Mouse (Mus musculus): ENCODE measurements at regions not wholly inside any gene's neighbourhood (a gene's known extent, or its start where the extent isn't known, plus 50 kb on each side); places are given as distances from the start of the nearest gene placed in this dataset.

GRCm38 (mm10) chr1:41810318-41810964, 885.1 kb upstream of the Pou3f3 start:
- DNase-seq (ENCODE audit: inconsistent age in 2 of 2, low spot score in 1 of 2): peak; percentile 41 to 72

DNA sequence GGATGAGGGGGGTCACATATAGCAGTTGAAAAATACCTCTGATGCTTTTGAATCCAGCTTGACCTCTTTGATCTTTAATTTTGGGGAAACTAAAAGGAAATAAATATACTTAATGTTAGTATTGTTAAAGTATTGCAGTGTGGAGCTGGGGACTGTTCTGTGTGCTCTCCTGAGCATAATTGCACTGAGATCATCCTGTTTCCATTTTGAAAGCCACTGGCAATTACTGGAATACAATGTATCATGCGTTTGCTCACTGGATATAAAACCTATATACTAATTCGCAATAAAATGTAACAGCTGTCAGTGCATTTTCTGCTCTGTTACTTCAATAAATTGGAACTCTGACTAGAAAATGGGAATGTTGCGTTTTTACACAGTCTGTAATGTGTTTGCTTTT, 884.4 kb upstream of the Pou3f3 start:
- DNase-seq (ENCODE audit: inconsistent age in 2 of 2, low spot score in 1 of 2): no peak

GRCm38 (mm10) chr1:41812071-41812470, 883.5 kb upstream of the Pou3f3 start:
- DNase-seq (ENCODE audit: inconsistent age in 2 of 2, low spot score in 1 of 2): no peak

DNA sequence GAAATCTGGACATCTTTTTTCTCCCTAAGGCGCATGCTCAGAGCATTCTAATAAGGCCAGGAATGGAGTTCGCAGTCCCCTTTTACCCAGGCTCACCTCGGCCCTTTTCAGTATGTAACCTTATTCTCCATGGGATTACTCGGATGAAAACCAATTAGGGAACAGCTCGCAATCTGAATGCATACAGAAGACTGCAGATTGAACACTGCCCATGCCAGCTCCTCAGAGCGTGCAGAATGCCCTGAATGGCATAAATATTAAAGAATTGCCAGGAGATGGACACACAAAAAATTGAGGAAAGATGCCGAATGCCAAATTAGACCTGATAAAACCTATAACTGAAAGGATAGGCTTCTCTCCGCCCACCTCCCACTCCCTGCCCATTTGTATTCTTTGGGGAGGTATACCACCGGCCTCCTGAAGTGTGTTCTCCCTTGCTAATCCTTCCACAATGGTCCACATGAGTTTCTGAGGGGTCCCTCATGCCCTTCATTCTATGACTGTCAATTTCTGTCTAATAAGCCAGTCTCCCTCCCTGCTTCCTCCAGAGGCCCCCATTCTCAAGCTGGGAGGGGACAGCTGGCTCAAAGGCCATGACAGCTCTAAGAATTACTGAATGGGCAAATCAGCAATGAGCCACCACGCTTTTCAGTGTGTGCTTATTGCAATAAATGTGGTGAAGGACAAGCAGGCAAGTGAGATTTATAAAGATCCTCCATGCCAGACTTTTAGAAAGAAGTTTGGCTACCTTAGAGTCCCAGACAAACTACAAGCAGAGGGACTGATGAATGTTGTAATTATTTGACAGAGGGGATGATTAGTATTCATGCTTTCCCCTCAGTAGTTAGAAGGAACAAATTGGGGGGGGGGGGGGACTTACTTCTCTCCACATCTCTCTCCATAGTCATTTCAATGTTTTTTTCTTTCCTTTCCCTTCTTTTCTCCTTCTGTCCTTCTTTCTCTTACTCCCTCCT, 881.2 kb upstream of the Pou3f3 start:
- no peak for DNase-seq (ENCODE audit: inconsistent age in 2 of 2, low spot score in 1 of 2)

DNA sequence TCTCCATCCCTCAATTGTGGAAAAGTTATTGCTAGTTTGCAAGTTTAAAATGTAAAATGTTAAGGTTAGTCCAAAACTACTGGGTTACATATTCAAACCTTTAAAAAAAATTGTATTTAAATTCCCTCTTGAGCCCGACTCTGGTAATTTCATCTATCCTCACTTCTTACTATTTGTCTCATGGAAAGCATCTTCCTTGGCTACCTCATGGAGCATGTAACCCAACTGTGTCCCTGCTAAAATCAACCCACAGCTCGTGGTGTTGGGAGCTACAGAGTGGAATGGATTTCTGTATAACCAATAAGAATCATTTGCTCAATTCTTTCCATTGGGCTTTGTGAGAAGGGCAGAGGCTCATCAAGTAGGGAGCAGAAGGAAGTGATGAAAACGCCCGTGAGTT, 880.5 kb upstream of the Pou3f3 start:
- DNase-seq (ENCODE audit: inconsistent age in 2 of 2, low spot score in 1 of 2): no peak

- no peak for DNase-seq (ENCODE audit: inconsistent age in 2 of 2, low spot score in 1 of 2)
Measured at GRCm38 (mm10) chr1:41822742-41823141, 872.8 kb upstream of the Pou3f3 start.

GRCm38 (mm10) chr1:41825223-41825622, 870.3 kb upstream of the Pou3f3 start:
- no peak for DNase-seq (ENCODE audit: inconsistent age in 2 of 2, low spot score in 1 of 2)

DNA sequence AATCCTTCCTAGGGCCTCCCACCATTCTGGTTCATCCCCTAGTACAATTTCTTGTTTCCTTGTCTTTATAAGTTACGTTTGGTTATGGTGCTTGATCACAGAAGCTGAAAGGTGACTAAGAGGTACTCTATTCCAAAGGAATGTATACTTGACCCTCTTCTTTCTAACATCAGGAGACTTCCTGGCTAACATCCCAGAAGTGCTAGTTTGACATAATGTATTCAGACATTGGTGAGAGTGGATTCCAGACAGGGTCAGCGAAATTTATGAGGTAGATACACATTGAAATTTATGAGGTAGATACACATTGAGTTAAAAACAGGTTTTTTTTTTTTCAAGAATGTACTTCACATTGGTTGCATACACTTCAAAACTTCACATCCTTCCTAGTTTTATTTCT, 863.9 kb upstream of the Pou3f3 start:
- DNase-seq (ENCODE audit: inconsistent age in 2 of 2, low spot score in 1 of 2): no peak

All from adrenal gland, adult (tissue).